Mouse (Mus musculus): ENCODE measurements around the gene Cacna1i.

DNA sequence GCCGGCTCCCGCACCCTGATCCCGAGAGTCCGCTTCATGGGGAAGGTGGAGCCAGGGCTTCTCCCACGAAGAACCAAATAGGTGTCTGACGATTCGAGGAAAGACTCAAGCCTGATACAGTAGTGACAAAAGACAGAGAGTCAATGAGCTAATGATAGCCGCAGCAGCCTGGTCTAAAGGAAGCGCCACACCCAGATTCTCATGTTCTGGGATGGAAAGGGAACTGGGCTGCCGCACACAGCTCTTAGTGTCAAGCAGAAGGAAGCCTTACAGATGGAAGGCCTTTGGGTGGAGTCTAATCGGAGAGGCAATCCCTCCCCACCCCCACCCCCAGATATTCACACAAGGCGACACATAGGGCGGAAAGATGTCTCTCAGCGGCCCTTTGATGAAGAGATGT is 104.8 kb downstream of the Cacna1i start:
- TF ChIP-seq POLR2A (IDR thresholded peaks at IDR 0.05; ENCODE audit: borderline replicate concordance, control insufficient read depth, low read depth, low read length): no peak
- TF ChIP-seq CTCF (IDR thresholded peaks at IDR 0.05; ENCODE audit: control insufficient read depth, insufficient read depth, low read length): no peak

All from bone marrow, adult 2 months (tissue).